Mouse (Mus musculus): ENCODE data around the gene Galnt18. TPM values are rescaled to one million over a fixed set of nuclear protein-coding genes. Genes with fewer than 3 reads are reported as not detected.

The Galnt18 gene
- polyA plus RNA-seq, 1 experiment from 2014 or later: 4.4 TPM

DNA sequence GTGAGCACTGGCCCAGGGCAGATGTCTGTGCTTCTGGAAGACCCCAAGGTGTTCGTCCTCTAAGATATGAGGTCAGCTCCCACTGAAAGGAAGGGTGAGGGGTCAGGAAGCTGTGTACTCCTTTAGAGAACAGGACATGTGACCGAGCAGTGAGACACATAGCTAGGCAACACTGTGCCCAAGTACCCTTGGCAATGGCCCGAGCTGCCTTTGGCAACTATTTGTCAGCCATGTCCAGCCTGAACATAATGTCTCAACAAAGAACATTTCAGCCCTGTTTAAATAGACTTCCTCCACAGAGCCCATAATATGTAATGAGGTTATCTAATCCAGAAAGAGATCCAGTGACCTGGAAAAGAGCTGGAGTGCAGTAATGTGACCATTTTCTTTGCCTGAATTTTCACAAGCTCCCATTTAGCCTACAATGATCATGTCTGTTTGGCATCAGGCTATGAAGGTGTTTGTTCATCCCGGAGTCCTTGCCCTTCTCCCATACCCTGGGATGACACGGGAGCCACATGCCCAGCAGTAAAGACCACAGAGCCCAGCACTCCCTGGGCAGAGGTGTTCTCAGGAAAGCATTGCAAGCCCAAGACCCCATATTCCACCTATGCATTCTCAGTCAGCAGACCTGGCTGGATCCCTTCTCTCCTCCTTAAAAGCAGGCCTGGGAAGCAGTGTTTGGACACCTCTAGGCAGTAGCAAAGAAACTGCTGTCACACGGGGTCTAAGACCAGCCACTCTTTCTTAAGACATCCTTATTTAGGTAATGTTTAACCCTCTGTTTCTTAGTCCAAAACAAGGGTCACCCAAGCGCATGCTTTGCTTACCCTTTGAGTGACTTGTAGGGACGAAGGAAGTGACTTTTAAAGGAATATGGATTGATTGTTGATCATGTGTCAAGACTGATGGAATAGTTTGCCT lies 49.2 kb downstream of the Galnt18 start:
- Histone ChIP-seq H3K4me3 (ENCODE audit: low read depth, low read length) (no peak overlapping the region), H3K4me1 (ENCODE audit: control insufficient read depth, insufficient read depth, low read length) (no peaks in the 10 kb centered on the region), H3K27ac (ENCODE audit: low read depth, low read length) (no peak overlapping the region), H3K4me2 (no peak overlapping the region), H3K36me3 (ENCODE audit: control insufficient read depth, insufficient read depth, low read length) (no peaks in the 10 kb centered on the region), H3K9me3 (ENCODE audit: control insufficient read depth, low read length) (no peaks in the 10 kb centered on the region), H3K27me3 (ENCODE audit: control insufficient read depth, insufficient read depth, low read length) (no peaks in the 10 kb centered on the region), H3K9ac (ENCODE audit: low read length) (no peak overlapping the region)
- 85% methylated on average over 8 of the region's 8 CpGs for WGBS
- DNase-seq (ENCODE audit: low spot score, missing footprints) (no peak), ATAC-seq (ENCODE audit: low FRiP score) (no peak)

DNA sequence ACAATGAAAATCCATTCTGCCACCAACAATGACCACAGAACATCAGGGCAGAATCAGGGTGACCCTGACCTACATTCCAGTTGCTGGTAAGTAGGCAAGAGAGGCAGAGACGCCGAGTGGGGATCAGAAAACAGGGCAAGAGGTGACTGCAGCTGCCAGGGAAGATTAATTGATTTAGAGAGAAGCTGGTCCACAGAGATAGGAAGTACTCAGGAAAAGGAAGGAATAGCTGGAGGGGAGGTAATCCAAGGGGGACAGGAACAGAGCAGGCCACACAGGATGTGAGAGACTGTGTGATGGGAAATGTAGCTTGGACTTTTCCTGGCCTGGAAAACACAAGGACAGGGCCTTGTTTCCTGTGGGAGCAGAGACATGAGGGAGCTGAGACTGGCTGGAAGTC lies 52.8 kb downstream of the Galnt18 start:
- Histone ChIP-seq H3K36me3 (ENCODE audit: control insufficient read depth, insufficient read depth, low read length) (no peaks in the 10 kb centered on the region), H3K27me3 (ENCODE audit: control insufficient read depth, insufficient read depth, low read length) (no peaks in the 10 kb centered on the region), H3K4me2 (no peak overlapping the region), H3K4me3 (ENCODE audit: low read depth, low read length) (no peak overlapping the region), H3K4me1 (ENCODE audit: control insufficient read depth, insufficient read depth, low read length) (no peaks in the 10 kb centered on the region), H3K27ac (ENCODE audit: low read depth, low read length) (no peak overlapping the region), H3K9me3 (ENCODE audit: control insufficient read depth, low read length) (no peaks in the 10 kb centered on the region), H3K9ac (ENCODE audit: low read length) (no peak overlapping the region)
- ATAC-seq (ENCODE audit: low FRiP score): no peak
- 70% methylated on average over 2 of the region's 2 CpGs for WGBS
- no peak for DNase-seq (ENCODE audit: low spot score, missing footprints)

DNA sequence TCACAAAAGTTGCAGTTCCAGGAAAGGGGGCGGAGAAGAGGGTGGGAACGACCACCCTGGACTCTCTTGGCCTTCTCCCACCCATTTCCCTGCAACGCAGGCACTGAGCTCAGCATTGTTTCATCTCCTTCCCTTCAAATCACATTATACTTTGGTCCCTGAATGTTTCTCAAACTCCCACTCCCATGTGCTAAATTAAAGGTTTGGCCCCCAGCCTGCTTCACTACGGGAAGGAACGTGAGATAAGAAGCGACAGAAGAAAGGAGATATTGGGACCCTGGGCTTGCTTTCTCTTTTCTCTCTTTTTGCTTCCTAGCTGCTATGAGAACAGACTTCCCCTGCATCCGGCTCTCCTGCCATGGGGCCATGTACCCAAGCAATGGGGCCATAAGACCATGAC lies 55.0 kb downstream of the Galnt18 start:
- H3K4me1 ChIP-seq (ENCODE audit: control insufficient read depth, insufficient read depth, low read length): no peaks in the 10 kb centered on the region
- no peak overlapping the region for H3K9ac ChIP-seq (ENCODE audit: low read length)
- no peak for ATAC-seq (ENCODE audit: low FRiP score)
- H3K36me3 ChIP-seq (ENCODE audit: control insufficient read depth, insufficient read depth, low read length): no peaks in the 10 kb centered on the region
- H3K9me3 ChIP-seq (ENCODE audit: control insufficient read depth, low read length): no peaks in the 10 kb centered on the region
- no peaks in the 10 kb centered on the region for H3K27me3 ChIP-seq (ENCODE audit: control insufficient read depth, insufficient read depth, low read length)
- no peak overlapping the region for H3K4me3 ChIP-seq (ENCODE audit: low read depth, low read length)
- no peak for DNase-seq (ENCODE audit: low spot score, missing footprints)
- H3K4me2 ChIP-seq: no peak overlapping the region
- no peak overlapping the region for H3K27ac ChIP-seq (ENCODE audit: low read depth, low read length)
- 79% methylated on average over 7 of the region's 7 CpGs for WGBS

DNA sequence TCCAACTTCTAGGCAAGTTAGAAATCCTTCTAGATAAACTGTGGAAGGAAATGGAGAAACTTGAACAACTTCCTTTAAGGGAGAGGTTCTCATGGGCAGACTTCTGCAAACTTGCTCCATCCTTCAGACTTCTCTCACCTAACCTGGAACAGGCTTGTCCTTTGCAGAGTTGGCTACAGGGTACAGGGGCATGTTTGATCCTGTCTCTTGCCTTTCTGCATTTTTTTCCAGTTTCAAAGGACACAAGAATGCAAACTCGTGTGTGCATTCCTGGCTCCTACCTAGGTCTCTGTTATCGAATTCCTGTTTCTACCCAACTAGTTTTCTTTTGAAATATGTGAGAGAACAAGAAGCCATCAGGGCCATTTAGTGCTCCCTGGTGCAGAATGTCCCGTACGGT lies 55.8 kb downstream of the Galnt18 start:
- Histone ChIP-seq H3K4me3 (ENCODE audit: low read depth, low read length) (no peak overlapping the region), H3K36me3 (ENCODE audit: control insufficient read depth, insufficient read depth, low read length) (no peaks in the 10 kb centered on the region), H3K4me1 (ENCODE audit: control insufficient read depth, insufficient read depth, low read length) (no peaks in the 10 kb centered on the region), H3K4me2 (no peak overlapping the region), H3K27ac (ENCODE audit: low read depth, low read length) (no peak overlapping the region), H3K9ac (ENCODE audit: low read length) (no peak overlapping the region), H3K27me3 (ENCODE audit: control insufficient read depth, insufficient read depth, low read length) (no peaks in the 10 kb centered on the region), H3K9me3 (ENCODE audit: control insufficient read depth, low read length) (no peaks in the 10 kb centered on the region)
- DNase-seq (ENCODE audit: low spot score, missing footprints) (no peak), ATAC-seq (ENCODE audit: low FRiP score) (no peak)
- WGBS: 91% methylated on average over 4 of the region's 4 CpGs

DNA sequence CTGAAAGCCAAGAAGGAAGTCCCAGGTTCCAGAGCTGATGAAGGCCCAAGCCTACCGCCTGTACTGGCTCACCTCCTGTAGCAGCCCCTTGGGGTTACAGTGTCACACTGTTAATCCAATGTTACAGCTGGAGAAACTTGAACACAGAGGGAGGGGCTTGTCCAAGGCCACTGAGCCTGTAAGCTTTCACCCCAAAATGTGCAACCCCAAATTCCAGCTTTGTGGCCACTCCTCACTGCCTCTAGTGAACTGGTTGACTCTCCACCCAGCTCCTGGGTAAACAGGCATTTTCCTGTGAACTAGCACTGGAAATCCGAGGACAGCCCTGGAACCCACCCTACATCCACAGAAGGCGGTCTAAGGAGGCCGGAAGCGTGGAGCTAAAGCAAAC lies 58.5 kb downstream of the Galnt18 start:
- 84% methylated on average over 5 of the region's 5 CpGs for WGBS
- Histone ChIP-seq H3K9ac (ENCODE audit: low read length) (no peak overlapping the region), H3K4me1 (ENCODE audit: control insufficient read depth, insufficient read depth, low read length) (no peaks in the 10 kb centered on the region), H3K36me3 (ENCODE audit: control insufficient read depth, insufficient read depth, low read length) (no peaks in the 10 kb centered on the region), H3K4me3 (ENCODE audit: low read depth, low read length) (no peak overlapping the region), H3K4me2 (no peak overlapping the region), H3K27ac (ENCODE audit: low read depth, low read length) (no peak overlapping the region), H3K27me3 (ENCODE audit: control insufficient read depth, insufficient read depth, low read length) (no peaks in the 10 kb centered on the region), H3K9me3 (ENCODE audit: control insufficient read depth, low read length) (no peaks in the 10 kb centered on the region)
- no peak for DNase-seq (ENCODE audit: low spot score, missing footprints)
- ATAC-seq (ENCODE audit: low FRiP score): no peak

DNA sequence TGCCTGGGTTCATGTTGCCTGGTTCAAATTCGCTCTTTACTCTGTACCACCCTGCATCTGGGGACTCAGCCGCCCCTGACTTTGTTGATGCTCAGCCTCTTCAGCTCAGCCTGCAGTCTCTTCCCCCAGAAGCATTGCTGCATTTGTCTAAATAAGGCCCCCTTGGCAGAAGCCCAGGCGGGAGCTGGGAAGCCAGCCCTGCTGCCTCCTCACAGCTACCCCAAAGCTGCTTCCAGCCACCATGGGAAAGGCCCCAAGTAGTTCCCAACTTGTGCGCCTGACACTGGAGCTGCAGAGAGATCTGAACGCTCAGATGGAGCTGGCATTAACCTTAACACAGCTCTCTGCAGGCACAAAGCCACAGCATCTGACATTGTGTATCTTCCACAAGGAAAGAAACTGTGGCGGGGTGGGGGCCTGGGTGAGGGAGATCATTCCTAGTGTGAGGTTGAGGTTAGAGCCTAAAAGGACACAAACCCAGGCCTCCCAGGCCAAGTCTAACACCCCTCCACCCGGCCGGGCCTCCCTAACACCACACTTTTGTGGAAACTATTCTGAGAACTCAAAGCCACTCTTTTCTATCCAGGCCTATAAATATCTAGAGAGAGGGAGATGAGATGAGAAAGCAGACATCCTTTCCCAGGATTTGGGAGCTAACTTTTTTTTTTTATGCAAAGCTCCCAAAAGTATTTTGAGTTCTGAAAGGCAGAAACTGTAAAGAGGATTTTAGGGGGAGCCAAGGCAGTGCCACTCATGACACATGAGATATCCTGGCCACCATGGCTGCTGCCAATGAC lies 59.1 kb downstream of the Galnt18 start:
- H3K4me2 ChIP-seq: no peak overlapping the region
- no peaks in the 10 kb centered on the region for H3K27me3 ChIP-seq (ENCODE audit: control insufficient read depth, insufficient read depth, low read length)
- no peak overlapping the region for H3K9ac ChIP-seq (ENCODE audit: low read length)
- no peaks in the 10 kb centered on the region for H3K36me3 ChIP-seq (ENCODE audit: control insufficient read depth, insufficient read depth, low read length)
- H3K4me1 ChIP-seq (ENCODE audit: control insufficient read depth, insufficient read depth, low read length): no peaks in the 10 kb centered on the region
- H3K4me3 ChIP-seq (ENCODE audit: low read depth, low read length): no peak overlapping the region
- DNase-seq (ENCODE audit: low spot score, missing footprints): no peak
- 77% methylated on average over 8 of the region's 8 CpGs for WGBS
- H3K27ac ChIP-seq (ENCODE audit: low read depth, low read length): no peak overlapping the region
- no peaks in the 10 kb centered on the region for H3K9me3 ChIP-seq (ENCODE audit: control insufficient read depth, low read length)
- no peak for ATAC-seq (ENCODE audit: low FRiP score)

DNA sequence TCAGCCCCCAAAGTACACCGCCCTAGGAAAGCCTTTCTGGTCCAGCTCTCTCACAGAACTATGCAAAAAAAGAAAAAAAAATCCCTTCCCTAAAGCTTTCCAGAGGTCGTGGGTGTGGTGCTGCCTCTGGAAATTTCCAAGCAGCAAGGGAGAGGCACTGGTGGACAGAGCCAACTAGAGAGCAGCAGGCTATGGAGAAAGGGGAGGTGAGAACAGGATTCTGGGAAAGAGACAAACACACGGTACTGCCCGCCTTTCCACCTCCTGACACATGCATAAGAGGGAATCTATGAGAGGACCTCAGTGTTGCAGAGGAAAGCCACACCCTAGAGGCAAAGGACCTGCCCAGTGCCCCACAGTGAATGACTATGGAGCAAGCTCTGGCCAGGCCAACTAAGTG lies 60.9 kb downstream of the Galnt18 start:
- Histone ChIP-seq H3K36me3 (ENCODE audit: control insufficient read depth, insufficient read depth, low read length) (no peaks in the 10 kb centered on the region), H3K9ac (ENCODE audit: low read length) (no peak overlapping the region), H3K27me3 (ENCODE audit: control insufficient read depth, insufficient read depth, low read length) (no peaks in the 10 kb centered on the region), H3K4me2 (no peak overlapping the region), H3K4me3 (ENCODE audit: low read depth, low read length) (no peak overlapping the region), H3K27ac (ENCODE audit: low read depth, low read length) (no peak overlapping the region), H3K4me1 (ENCODE audit: control insufficient read depth, insufficient read depth, low read length) (no peaks in the 10 kb centered on the region), H3K9me3 (ENCODE audit: control insufficient read depth, low read length) (no peaks in the 10 kb centered on the region)
- 67% methylated on average over 4 of the region's 4 CpGs for WGBS
- ATAC-seq (ENCODE audit: low FRiP score) (no peak), DNase-seq (ENCODE audit: low spot score, missing footprints) (no peak)

DNA sequence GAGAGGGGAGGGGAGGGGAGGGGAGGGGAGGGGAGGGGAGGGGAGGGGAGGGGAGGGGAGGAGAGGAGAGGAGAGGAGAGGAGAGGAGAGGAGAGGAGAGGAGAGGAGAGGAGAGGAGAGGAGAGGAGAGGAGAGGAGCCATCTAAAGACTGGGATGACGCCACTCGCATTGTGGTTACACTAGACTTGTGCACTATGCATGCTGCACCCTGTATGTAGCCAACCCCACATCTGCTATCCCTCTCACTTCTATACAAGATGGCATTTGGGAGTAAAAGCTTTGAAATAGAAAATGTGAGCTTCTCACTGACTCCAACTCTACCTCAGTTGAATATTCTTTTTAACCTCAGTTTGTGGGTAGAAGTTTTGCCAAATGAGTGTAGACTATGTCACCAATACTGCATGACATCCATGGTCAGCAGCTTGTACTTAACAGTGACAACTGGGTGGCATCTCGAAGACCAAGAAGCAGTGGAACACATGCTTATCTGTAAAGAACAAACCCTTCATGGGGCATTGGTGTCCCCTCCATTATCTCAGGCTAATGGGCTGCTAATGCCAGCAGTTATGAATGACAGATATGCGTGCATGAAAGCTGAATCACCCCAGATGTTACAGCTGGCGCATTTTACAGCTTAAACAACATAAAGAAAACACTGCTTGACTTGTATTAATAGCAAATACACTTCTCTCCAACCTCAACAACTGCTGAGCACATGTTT lies 65.0 kb downstream of the Galnt18 start:
- Histone ChIP-seq H3K9ac (ENCODE audit: low read length) (no peak overlapping the region), H3K27me3 (ENCODE audit: control insufficient read depth, insufficient read depth, low read length) (no peaks in the 10 kb centered on the region), H3K4me3 (ENCODE audit: low read depth, low read length) (no peak overlapping the region), H3K36me3 (ENCODE audit: control insufficient read depth, insufficient read depth, low read length) (no peaks in the 10 kb centered on the region), H3K9me3 (ENCODE audit: control insufficient read depth, low read length) (no peaks in the 10 kb centered on the region), H3K4me2 (no peak overlapping the region), H3K4me1 (ENCODE audit: control insufficient read depth, insufficient read depth, low read length) (no peaks in the 10 kb centered on the region), H3K27ac (ENCODE audit: low read depth, low read length) (no peak overlapping the region)
- DNase-seq (ENCODE audit: low spot score, missing footprints) (no peak), ATAC-seq (ENCODE audit: low FRiP score) (no peak)
- 86% methylated on average over 5 of the region's 5 CpGs for WGBS

Measured in midbrain, embryonic 11.5 days (tissue).